Mouse (Mus musculus) myocyte (in vitro differentiated cells): ENCODE results near the gene Snapc2.

Experiments used
- E2F4 ChIP-seq: IDR thresholded peaks from one replicate; pipeline ENCODE4 v1.6.1; 2011; ENCODE audit warnings: mild to moderate bottlenecking, control low read depth, moderate library complexity; ENCODE audit not compliant: insufficient read depth
- MAX ChIP-seq: IDR thresholded peaks from one replicate; pipeline ENCODE4 v1.6.1; 2011; ENCODE audit warnings: low read depth, mild to moderate bottlenecking, control low read depth
- MYOD1 ChIP-seq, 3 experiments: IDR thresholded peaks; one replicate each; pipeline ENCODE4 v1.6.1; 2011; ENCODE audit warnings: control low read depth in 2 of 3, low read depth in 2 of 3, mild to moderate bottlenecking in 2 of 3, moderate library complexity in 1 of 3; ENCODE audit not compliant: insufficient read length in 2 of 3, control insufficient read depth in 1 of 3
- MYOG ChIP-seq, 3 experiments: IDR thresholded peaks; one replicate each; pipeline ENCODE4 v1.6.1; 2011; ENCODE audit warnings: control low read depth in 2 of 3, low read depth in 2 of 3, mild to moderate bottlenecking in 2 of 3; ENCODE audit not compliant: insufficient read length in 2 of 3, control insufficient read depth in 1 of 3, insufficient read depth in 1 of 3
- POLR2A ChIP-seq: IDR thresholded peaks from one replicate; pipeline ENCODE4 v1.6.1; 2011; ENCODE audit warnings: low read depth, mild to moderate bottlenecking, control low read depth, moderate library complexity; ENCODE audit not compliant: insufficient read length
- POLR2AphosphoS2 ChIP-seq: IDR thresholded peaks from one replicate; pipeline ENCODE4 v1.6.1; 2011; ENCODE audit warnings: low read depth, control low read depth; ENCODE audit not compliant: insufficient read length
- REST ChIP-seq: IDR thresholded peaks from one replicate; pipeline ENCODE4 v1.6.1; 2011; ENCODE audit warnings: mild to moderate bottlenecking, control low read depth, moderate library complexity; ENCODE audit not compliant: insufficient read depth, insufficient read length
- SRF ChIP-seq: IDR thresholded peaks from one replicate; pipeline ENCODE4 v1.6.1; 2011; ENCODE audit warnings: low read depth; ENCODE audit not compliant: control insufficient read depth, insufficient read length
- TCF12 ChIP-seq: IDR thresholded peaks from one replicate; pipeline ENCODE4 v1.6.1; 2011; ENCODE audit warnings: mild to moderate bottlenecking, control low read depth; ENCODE audit not compliant: poor library complexity, insufficient read depth, severe bottlenecking
- TCF3 ChIP-seq: IDR thresholded peaks from one replicate; pipeline ENCODE4 v1.6.1; 2011; ENCODE audit warnings: low read depth, control low read depth; ENCODE audit not compliant: insufficient read length
- USF1 ChIP-seq: IDR thresholded peaks from one replicate; pipeline ENCODE4 v1.6.1; 2011; ENCODE audit warnings: low read depth, mild to moderate bottlenecking, control low read depth, moderate library complexity

- TF ChIP-seq MYOD1 (IDR thresholded peaks at IDR 0.05; ENCODE audit: control insufficient read depth in 1 of 3, insufficient read length in 2 of 3, low read depth in 2 of 3) (no peak), POLR2A (no peak), MAX (no peak), TCF12 (no peak), USF1 (no peak), SRF (no peak), REST (no peak), MYOG (IDR thresholded peaks at IDR 0.05; ENCODE audit: control insufficient read depth in 1 of 3, insufficient read depth in 1 of 3, insufficient read length in 2 of 3, low read depth in 2 of 3) (no peak), POLR2AphosphoS2 (no peak), E2F4 (no peak), TCF3 (no peak)
Observed at GRCm38 (mm10) chr8:4256911-4257310, 4.0 kb downstream of the Snapc2 start.
